Mouse (Mus musculus) forebrain, postnatal 0 days (tissue): Measurements from ENCODE around the gene Ivns1abp. TPM values are rescaled to one million over a fixed set of nuclear protein-coding genes. Genes with fewer than 3 reads are reported as not detected.

Experiments used
- ATAC-seq: fragments of 200-750 bp; cut with Nextera tagmentation; 2 replicates; pipeline ENCODE4 v1.8.0; 2017; ENCODE audit warnings: mild to moderate bottlenecking, moderate library complexity
- DNase-seq: peaks from one replicate; pipeline ENCODE4 v3.0.0-alpha.2; 2015
- H3K27ac ChIP-seq: fragments of 300-500 bp; sonication (generic); 2 replicates; pipeline ENCODE4 v1.5.1; 2014; ENCODE audit warnings: low read depth, mild to moderate bottlenecking, antibody characterized with exemption, low read length, moderate library complexity, mixed read lengths
- H3K27me3 ChIP-seq: fragments of 300-500 bp; sonication (generic); 2 replicates; pipeline ENCODE4 v1.6.1; 2014; ENCODE audit warnings: mild to moderate bottlenecking, low read length, mixed read lengths; ENCODE audit not compliant: insufficient read depth
- H3K36me3 ChIP-seq: fragments of 300-500 bp; sonication (generic); 2 replicates; pipeline ENCODE4 v1.6.1; 2014; ENCODE audit warnings: mild to moderate bottlenecking, moderate library complexity; ENCODE audit not compliant: insufficient read depth
- H3K4me1 ChIP-seq: fragments of 300-500 bp; sonication (generic); 2 replicates; pipeline ENCODE4 v1.6.1; 2014; ENCODE audit warnings: antibody characterized with exemption; ENCODE audit not compliant: insufficient read depth
- H3K4me2 ChIP-seq: fragments of 300-500 bp; sonication (generic); 2 replicates; pipeline ENCODE4 v1.6.1; 2014; ENCODE audit warnings: low read depth, mild to moderate bottlenecking, moderate library complexity
- H3K4me3 ChIP-seq: fragments of 300-500 bp; sonication (generic); 2 replicates; pipeline ENCODE4 v1.5.1; 2014; ENCODE audit warnings: low read depth, low read length, mixed read lengths
- H3K9ac ChIP-seq: fragments of 300-500 bp; sonication (generic); 2 replicates; pipeline ENCODE4 v1.6.1; 2014; ENCODE audit warnings: mild to moderate bottlenecking
- H3K9me3 ChIP-seq: fragments of 300-500 bp; sonication (generic); 2 replicates; pipeline ENCODE4 v1.6.1; 2016; ENCODE audit warnings: low read length
- CTCF ChIP-seq: sonication (generic); IDR thresholded peaks from 2 replicates; pipeline ENCODE4 v1.5.1; 2016; ENCODE audit warnings: antibody characterized with exemption, control low read depth, low read depth
- WGBS: fragments of 180-500 bp; shearing (Covaris S2); extraction: QIAGEN DNeasy Blood & Tissue Kit; methylation state at CpG from one replicate; pipeline ENCODE4 v1.1.7; 2014; 5-methylcytosine and 5-hydroxymethylcytosine counted together
- polyA plus RNA-seq: library from polyadenylated mRNA; unstranded; fragments of >200 nt; fragmentation: Nextera tagmentation; extraction: Ambion mirVana; gene quantifications from 2 replicates; pipeline ENCODE4 v1.2.1, GENCODE M21; 2015
- total RNA-seq: library from RNA; depleted of rRNA; stranded (reverse); fragments of >200 nt; gene quantifications from 2 replicates; pipeline ENCODE4 v1.2.3, GENCODE M21; 2014

Ivns1abp gene
- total and polyA plus RNA-seq, 2 experiments from 2014 or later = 217 to 251 TPM

- Histone ChIP-seq H3K4me1 (no peaks in the 10 kb centered on the region), H3K9ac (no peak overlapping the region), H3K27ac (no peak overlapping the region), H3K27me3 (no peaks in the 10 kb centered on the region), H3K4me3 (no peak overlapping the region), H3K9me3 (no peaks in the 10 kb centered on the region), H3K4me2 (no peak overlapping the region), H3K36me3 (no peaks in the 10 kb centered on the region)
- ATAC-seq = no peak
- WGBS = 60% methylated on average over 4 of the region's 4 CpGs
- DNase-seq = no peak
- TF ChIP-seq CTCF = no peak
Measured at GRCm38 (mm10) chr1:151320408-151320807, 23.9 kb upstream of the Ivns1abp start.

- H3K4me3 ChIP-seq = no peak overlapping the region
- no peak for TF ChIP-seq CTCF
- H3K9me3 ChIP-seq = no peaks in the 10 kb centered on the region
- ATAC-seq = no peak
- no peak overlapping the region for H3K9ac ChIP-seq
- H3K27me3 ChIP-seq = no peaks in the 10 kb centered on the region
- no peaks in the 10 kb centered on the region for H3K36me3 ChIP-seq
- H3K4me2 ChIP-seq = no peak overlapping the region
- H3K4me1 ChIP-seq = no peaks in the 10 kb centered on the region
- 83% methylated on average over 1 of the region's 1 CpGs for WGBS
- DNase-seq = no peak
- no peak overlapping the region for H3K27ac ChIP-seq
Measured at GRCm38 (mm10) chr1:151325328-151325727, 18.9 kb upstream of the Ivns1abp start.

DNA sequence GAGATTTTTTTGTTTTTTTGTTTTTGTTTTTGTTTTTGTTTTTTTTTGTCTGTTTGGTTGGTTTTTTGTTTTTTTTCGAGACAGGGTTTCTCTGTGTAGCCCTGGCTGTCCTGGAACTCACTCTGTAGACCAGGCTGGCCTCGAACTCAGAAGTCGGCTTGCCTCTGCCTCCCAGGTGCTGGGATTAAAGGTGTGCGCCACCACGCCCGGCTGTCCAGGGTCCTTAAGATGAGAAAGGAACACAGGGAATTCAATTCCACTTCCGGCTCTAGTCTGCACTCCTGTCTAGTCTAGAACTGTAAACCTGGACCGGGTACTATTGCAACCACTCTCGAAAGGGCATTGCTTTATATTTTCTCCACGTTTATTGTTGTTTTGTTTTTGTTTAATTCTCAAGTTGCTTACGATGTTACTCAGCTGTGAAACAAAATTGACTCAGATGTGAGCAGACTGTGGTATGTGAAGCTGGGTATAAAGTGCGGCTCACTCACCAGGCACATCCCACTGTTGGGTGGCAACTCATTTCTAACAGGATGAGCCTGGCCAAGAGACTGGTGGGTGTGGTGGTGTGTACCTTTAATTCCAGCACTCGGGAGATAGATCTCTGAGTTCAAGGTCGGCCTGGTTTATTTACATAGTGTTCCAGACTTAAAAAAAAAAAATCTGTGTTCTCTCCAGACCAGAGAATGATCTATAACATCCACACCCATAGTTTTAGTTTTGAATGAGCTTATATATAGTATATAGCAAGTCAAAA lies 15.8 kb upstream of the Ivns1abp start:
- Histone ChIP-seq H3K9me3 (no peaks in the 10 kb centered on the region), H3K4me3 (no peak overlapping the region), H3K27ac (no peak overlapping the region), H3K27me3 (no peaks in the 10 kb centered on the region), H3K4me2 (no peak overlapping the region), H3K4me1 (no peaks in the 10 kb centered on the region), H3K9ac (no peak overlapping the region), H3K36me3 (no peaks in the 10 kb centered on the region)
- no peak for TF ChIP-seq CTCF
- no peak for ATAC-seq
- 86% methylated on average over 14 of the region's 14 CpGs for WGBS
- no peak for DNase-seq

GRCm38 (mm10) chr1:151329601-151330000 lies 14.7 kb upstream of the Ivns1abp start:
- no peak for TF ChIP-seq CTCF
- Histone ChIP-seq H3K4me2 (no peak overlapping the region), H3K4me3 (no peak overlapping the region), H3K36me3 (no peaks in the 10 kb centered on the region), H3K9me3 (no peaks in the 10 kb centered on the region), H3K4me1 (no peaks in the 10 kb centered on the region), H3K9ac (no peak overlapping the region), H3K27ac (no peak overlapping the region), H3K27me3 (no peaks in the 10 kb centered on the region)
- ATAC-seq (no peak), DNase-seq (no peak)
- 80% methylated on average over 7 of the region's 7 CpGs for WGBS

GRCm38 (mm10) chr1:151332819-151333218 lies 11.5 kb upstream of the Ivns1abp start:
- no peaks in the 10 kb centered on the region for H3K4me1 ChIP-seq
- 97% methylated on average over 3 of the region's 3 CpGs for WGBS
- H3K27ac ChIP-seq = no peak overlapping the region
- no peak for TF ChIP-seq CTCF
- no peak overlapping the region for H3K4me3 ChIP-seq
- no peaks in the 10 kb centered on the region for H3K27me3 ChIP-seq
- ATAC-seq (no peak), DNase-seq (no peak)
- H3K9ac ChIP-seq = no peak overlapping the region
- H3K4me2 ChIP-seq = no peak overlapping the region
- no peaks in the 10 kb centered on the region for H3K36me3 ChIP-seq
- no peaks in the 10 kb centered on the region for H3K9me3 ChIP-seq

DNA sequence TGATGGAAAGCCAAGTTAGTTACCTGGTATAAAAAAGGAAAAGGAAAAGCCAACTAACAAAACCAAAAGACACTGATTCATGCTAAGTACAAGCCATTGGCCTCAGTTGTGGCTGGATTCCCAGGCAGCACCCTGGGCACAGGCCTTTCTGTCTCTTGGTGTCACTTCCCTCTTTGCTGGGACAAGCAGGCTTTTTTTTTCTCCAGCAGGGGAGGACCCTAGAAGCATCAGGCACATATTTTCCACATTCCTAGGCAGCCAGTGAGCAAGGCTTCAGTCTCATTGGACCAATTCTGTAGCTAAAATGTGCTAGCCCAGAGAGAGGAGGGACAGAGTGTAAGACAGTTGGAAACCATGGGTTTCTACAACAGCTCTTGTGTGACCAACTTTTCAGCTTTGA lies 6.0 kb upstream of the Ivns1abp start:
- no peak overlapping the region for H3K4me2 ChIP-seq
- no peak overlapping the region for H3K9ac ChIP-seq
- no peaks in the 10 kb centered on the region for H3K36me3 ChIP-seq
- H3K4me1 ChIP-seq = peaks cover 1% of the 10 kb centered on the region; the same call in 1 of the 2 replicates
- DNase-seq = no peak
- no peak for ATAC-seq
- no peak overlapping the region for H3K4me3 ChIP-seq
- no peaks in the 10 kb centered on the region for H3K27me3 ChIP-seq
- H3K27ac ChIP-seq = no peak overlapping the region
- no peak for TF ChIP-seq CTCF
- H3K9me3 ChIP-seq = no peaks in the 10 kb centered on the region

GRCm38 (mm10) chr1:151338941-151339340 lies 5.3 kb upstream of the Ivns1abp start:
- H3K36me3 ChIP-seq = no peaks in the 10 kb centered on the region
- DNase-seq (no peak), ATAC-seq (no peak)
- WGBS = 40% methylated on average over 2 of the region's 2 CpGs
- no peaks in the 10 kb centered on the region for H3K9me3 ChIP-seq
- no peaks in the 10 kb centered on the region for H3K27me3 ChIP-seq
- no peak overlapping the region for H3K27ac ChIP-seq
- no peak for TF ChIP-seq CTCF
- H3K4me3 ChIP-seq = no peak overlapping the region
- no peak overlapping the region for H3K4me2 ChIP-seq
- no peak overlapping the region for H3K9ac ChIP-seq
- H3K4me1 ChIP-seq = peaks cover 6% of the 10 kb centered on the region; the same call in 1 of the 2 replicates
